Mouse (Mus musculus): ENCODE data around the gene Ube2d1.
A peak's percentile ranks its signal among the peaks of the same experiment; 100 is the strongest.

The Ube2d1 gene

GRCm38 (mm10) chr10:71218228-71218892 is 66.7 kb downstream of the Ube2d1 start:
- peak; percentile 74 for DNase-seq

- DNase-seq, result no peak
These were observed 69.1 kb downstream of the Ube2d1 start for GRCm38 (mm10) chr10:71215996-71216395.
